Mouse (Mus musculus) cerebellum, adult 8-10 months (tissue): ENCODE results near the gene Gm29735.
"Not testable (repeated sequence)": the region's sequence is repeated elsewhere in the genome, so short reads cannot be mapped to it uniquely, and the experiment has no call there.

Experiments
- DNase-seq: peaks from one replicate; pipeline ENCODE4 v3.0.0; 2022

The Gm29735 gene

GRCm38 (mm10) chr7:142157013-142157412, at the start of gene Gm29735:
Gene Gm29735, minus strand, starts transcription at chr7:142157113.
- not testable (repeated sequence) for DNase-seq

- DNase-seq, result no peak
These were observed 48.6 kb upstream of the Gm29735 start for GRCm38 (mm10) chr7:142205488-142205887.

- DNase-seq, result no peak
These were observed 44.2 kb upstream of the Gm29735 start, which contains the start of gene Krtap5-3 for GRCm38 (mm10) chr7:142201064-142201463. Gene Krtap5-3, plus strand, starts transcription at chr7:142201364.

GRCm38 (mm10) chr7:142198748-142199147, 41.8 kb upstream of the Gm29735 start:
- DNase-seq, result no peak

GRCm38 (mm10) chr7:142190289-142190688, 33.4 kb upstream of the Gm29735 start, which contains the start of gene Gm10153:
Gene Gm10153, minus strand, starts transcription at chr7:142190389.
- DNase-seq, result no peak

GRCm38 (mm10) chr7:142188156-142188555, 31.2 kb upstream of the Gm29735 start:
- no peak for DNase-seq

GRCm38 (mm10) chr7:142181021-142181420, 24.1 kb upstream of the Gm29735 start:
- no peak for DNase-seq

- DNase-seq, result no peak
These were observed 21.8 kb upstream of the Gm29735 start for GRCm38 (mm10) chr7:142178685-142179084.

GRCm38 (mm10) chr7:142175905-142176304, 19.0 kb upstream of the Gm29735 start, which contains the start of gene Krtap5-2:
Gene Krtap5-2, minus strand, starts transcription at chr7:142176005.
- DNase-seq, result not testable (repeated sequence)

- DNase-seq, result no peak
These were observed 12.9 kb upstream of the Gm29735 start for GRCm38 (mm10) chr7:142169836-142170235.

- not testable (repeated sequence) for DNase-seq
These were observed 8.7 kb upstream of the Gm29735 start, which contains the start of gene Gm4553 for GRCm38 (mm10) chr7:142165639-142166038. Gene Gm4553, minus strand, starts transcription at chr7:142165739.

- DNase-seq, result no peak
These were observed 2.5 kb upstream of the Gm29735 start for GRCm38 (mm10) chr7:142159366-142159765.

- DNase-seq, result no peak
These were observed 1.6 kb downstream of the Gm29735 start for GRCm38 (mm10) chr7:142155308-142155707.

GRCm38 (mm10) chr7:142152191-142152590, 4.7 kb downstream of the Gm29735 start:
- DNase-seq, result no peak

- no peak for DNase-seq
These were observed 8.3 kb downstream of the Gm29735 start for GRCm38 (mm10) chr7:142148633-142149032.

GRCm38 (mm10) chr7:142146033-142146432, 10.9 kb downstream of the Gm29735 start:
- peak; percentile 16 for DNase-seq

GRCm38 (mm10) chr7:142145413-142145940, 11.4 kb downstream of the Gm29735 start:
- no peak for DNase-seq

- no peak for DNase-seq
These were observed 12.4 kb downstream of the Gm29735 start, which contains the start of gene Gm45337 for GRCm38 (mm10) chr7:142144507-142144906. Gene Gm45337, minus strand, starts transcription at chr7:142144607.

GRCm38 (mm10) chr7:142143506-142144010, 13.4 kb downstream of the Gm29735 start:
- DNase-seq, result not testable (repeated sequence)

GRCm38 (mm10) chr7:142140696-142141095, 16.2 kb downstream of the Gm29735 start:
- no peak for DNase-seq

- not testable (repeated sequence) for DNase-seq
These were observed 21.0 kb downstream of the Gm29735 start, which contains the start of gene Gm39115 for GRCm38 (mm10) chr7:142135934-142136333. Gene Gm39115, minus strand, starts transcription at chr7:142136034.

- no peak for DNase-seq
These were observed 22.5 kb downstream of the Gm29735 start for GRCm38 (mm10) chr7:142134206-142134995.

GRCm38 (mm10) chr7:142128843-142129242, 28.1 kb downstream of the Gm29735 start:
- no peak for DNase-seq

GRCm38 (mm10) chr7:142120629-142121028, 36.3 kb downstream of the Gm29735 start, which contains the start of gene Gm45618:
Gene Gm45618, minus strand, starts transcription at chr7:142120729.
- DNase-seq, result not testable (repeated sequence)
